Mouse (Mus musculus) activated CD4-positive, CD25-positive, alpha-beta regulatory T cell, adult 4 months (primary cell): ENCODE measurements around the gene Nmral1. TPM values are rescaled to one million over a fixed set of nuclear protein-coding genes. Genes with fewer than 3 reads are reported as not detected.

Experiments
- ATAC-seq: one replicate; pipeline ENCODE4 v1.8.0; 2017
- polyA plus RNA-seq, 2 experiments: library from polyadenylated mRNA; unstranded; fragments of 100-300 nt; shearing (Covaris generic); gene quantifications; one replicate each; pipeline ENCODE4 v1.2.1; 2017

Nmral1 gene
- 10 to 100 TPM; 17.9 to 18.3 TPM for polyA plus RNA-seq

GRCm38 (mm10) chr16:4718753-4719518, at the start of gene Nmral1:
Gene Nmral1, minus strand, starts transcription at chr16:4719356.
- ATAC-seq: peak; percentile 65

- ATAC-seq: no peak
Observed at GRCm38 (mm10) chr16:4768719-4769118, 49.6 kb upstream of the Nmral1 start.

- no peak for ATAC-seq
Observed at GRCm38 (mm10) chr16:4767012-4767790, 48.0 kb upstream of the Nmral1 start.

- no peak for ATAC-seq
Observed at GRCm38 (mm10) chr16:4765852-4766251, 46.7 kb upstream of the Nmral1 start.

GRCm38 (mm10) chr16:4763276-4763675, 44.1 kb upstream of the Nmral1 start:
- peak; percentile 46 for ATAC-seq

GRCm38 (mm10) chr16:4762437-4762836, 43.3 kb upstream of the Nmral1 start:
- ATAC-seq: no peak

GRCm38 (mm10) chr16:4756660-4757335, 37.6 kb upstream of the Nmral1 start:
- peak; percentile 56 for ATAC-seq

- no peak for ATAC-seq
Observed at GRCm38 (mm10) chr16:4754045-4754444, 34.9 kb upstream of the Nmral1 start.

- ATAC-seq: no peak
Observed at GRCm38 (mm10) chr16:4752155-4752554, 33.0 kb upstream of the Nmral1 start.

- no peak for ATAC-seq
Observed at GRCm38 (mm10) chr16:4742186-4742585, 23.0 kb upstream of the Nmral1 start.

- no peak for ATAC-seq
Observed at GRCm38 (mm10) chr16:4739994-4740393, 20.8 kb upstream of the Nmral1 start.

- peak; percentile 79 for ATAC-seq
Observed at GRCm38 (mm10) chr16:4736262-4736661, 17.1 kb upstream of the Nmral1 start.

GRCm38 (mm10) chr16:4730776-4731358, 11.7 kb upstream of the Nmral1 start:
- no peak for ATAC-seq

GRCm38 (mm10) chr16:4727963-4728362, 8.8 kb upstream of the Nmral1 start:
- ATAC-seq: no peak

- ATAC-seq: no peak
Observed at GRCm38 (mm10) chr16:4727526-4727925, 8.4 kb upstream of the Nmral1 start.

- ATAC-seq: peak; percentile 62
Observed at GRCm38 (mm10) chr16:4726528-4727128, 7.5 kb upstream of the Nmral1 start.

- peak; percentile 92 for ATAC-seq
Observed at GRCm38 (mm10) chr16:4725780-4726527, 6.8 kb upstream of the Nmral1 start, which contains the start of gene Hmox2. Gene Hmox2, plus strand, starts transcription at chr16:4726361.

GRCm38 (mm10) chr16:4725266-4725665, 6.1 kb upstream of the Nmral1 start:
- ATAC-seq: no peak

- ATAC-seq: no peak
Observed at GRCm38 (mm10) chr16:4722915-4723209, 3.7 kb upstream of the Nmral1 start.

- ATAC-seq: no peak
Observed at GRCm38 (mm10) chr16:4722128-4722914, 3.2 kb upstream of the Nmral1 start.

GRCm38 (mm10) chr16:4717866-4718265, 1.3 kb downstream of the Nmral1 start:
- ATAC-seq: no peak
